Mouse (Mus musculus): Measurements from ENCODE around the gene Bnip2. TPM values are rescaled to one million over a fixed set of nuclear protein-coding genes. Genes with fewer than 3 reads are reported as not detected.

Bnip2 gene
- polyA plus RNA-seq, 1 experiment = 71.6 TPM

DNA sequence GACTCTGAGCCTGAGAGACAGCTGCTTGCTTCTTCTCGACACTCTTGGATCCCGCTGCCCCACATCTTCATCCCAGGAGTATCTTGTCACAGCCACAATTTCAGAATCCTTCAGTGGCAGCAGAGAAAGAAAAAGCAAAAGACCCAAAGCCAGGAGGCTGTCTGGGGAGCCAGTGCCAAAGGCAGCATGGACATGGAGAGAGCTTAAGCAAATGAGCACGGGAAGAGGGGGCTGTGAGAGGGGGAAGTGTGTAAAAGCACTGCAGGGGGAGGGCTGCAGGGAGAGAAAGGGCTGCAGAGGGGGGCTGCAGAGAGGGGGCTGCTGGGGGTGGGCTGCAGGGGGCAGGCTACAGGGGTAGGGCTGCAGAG lies 60.1 kb downstream of the Bnip2 start:
- DNase-seq (ENCODE audit: low read depth) = peak; percentile 62
- TF ChIP-seq CTCF (IDR thresholded peaks at IDR 0.05; ENCODE audit: borderline replicate concordance, extremely low read depth, insufficient read depth, insufficient read length) (no peak), POLR2A (IDR thresholded peaks at IDR 0.05; ENCODE audit: borderline replicate concordance, extremely low read depth, insufficient read depth, insufficient read length, poor library complexity, severe bottlenecking) (no peak)

DNA sequence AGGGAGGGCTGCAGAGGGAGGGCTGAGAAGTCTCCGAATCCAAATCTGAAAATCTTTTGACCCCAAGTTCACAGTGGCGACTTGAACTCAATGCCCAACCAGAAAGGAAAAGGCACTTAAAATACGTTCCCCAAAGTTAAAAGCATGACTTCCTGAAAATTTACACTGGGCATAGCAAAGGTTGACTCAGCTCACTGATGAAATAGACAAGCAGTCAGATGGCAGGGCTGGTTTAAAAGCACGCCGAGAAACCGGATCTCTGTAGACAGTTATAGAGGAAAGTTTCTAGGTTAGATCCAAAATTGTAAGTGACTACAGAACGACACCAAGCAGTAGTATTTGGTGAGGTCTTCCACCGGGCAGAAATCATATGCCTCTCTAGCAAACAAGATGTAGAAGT lies 60.6 kb downstream of the Bnip2 start:
- TF ChIP-seq POLR2A (IDR thresholded peaks at IDR 0.05; ENCODE audit: borderline replicate concordance, extremely low read depth, insufficient read depth, insufficient read length, poor library complexity, severe bottlenecking) = no peak
- TF ChIP-seq CTCF (IDR thresholded peaks at IDR 0.05; ENCODE audit: borderline replicate concordance, extremely low read depth, insufficient read depth, insufficient read length) = no peak
- DNase-seq (ENCODE audit: low read depth) = no peak

DNA sequence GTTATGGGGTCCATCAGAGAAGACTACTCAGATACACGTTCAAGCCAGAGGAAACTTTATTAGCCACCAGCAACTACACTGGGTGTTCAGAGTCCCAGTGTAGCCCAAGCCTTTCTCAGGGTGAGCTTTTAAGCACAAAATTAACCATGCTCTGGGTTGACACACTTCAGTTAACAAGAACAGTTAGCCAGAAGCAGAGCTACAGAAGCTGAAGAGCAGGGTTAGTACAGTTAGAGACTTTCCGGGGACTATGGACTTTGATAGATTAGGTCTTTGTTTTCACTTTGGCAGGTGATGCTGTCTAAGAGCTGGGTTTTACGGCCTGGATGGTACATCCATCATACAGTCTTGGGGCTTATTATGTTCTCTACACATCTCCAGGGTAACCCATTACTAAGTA lies 63.5 kb downstream of the Bnip2 start:
- DNase-seq (ENCODE audit: low read depth) = no peak
- TF ChIP-seq CTCF (IDR thresholded peaks at IDR 0.05; ENCODE audit: borderline replicate concordance, extremely low read depth, insufficient read depth, insufficient read length) (no peak), POLR2A (IDR thresholded peaks at IDR 0.05; ENCODE audit: borderline replicate concordance, extremely low read depth, insufficient read depth, insufficient read length, poor library complexity, severe bottlenecking) (no peak)

DNA sequence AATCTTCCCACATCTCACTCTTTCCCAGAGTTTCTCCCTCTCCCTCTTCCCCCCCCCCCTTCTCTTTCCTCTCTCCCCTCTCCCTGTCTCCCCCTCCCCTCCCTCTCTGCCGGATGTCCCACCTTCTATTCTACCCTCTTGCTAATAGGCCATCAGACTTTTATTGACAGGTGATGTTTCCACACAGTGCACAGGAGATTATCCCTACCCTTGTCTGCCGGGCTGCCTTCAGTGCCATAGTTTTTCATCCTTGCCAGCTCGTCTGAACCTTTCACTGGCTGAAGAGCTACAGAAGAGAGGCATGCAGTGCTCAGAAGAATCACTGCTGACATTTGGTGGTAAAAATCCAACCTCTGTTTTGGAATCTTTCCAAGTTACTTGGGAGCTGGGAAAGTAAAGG lies 64.1 kb downstream of the Bnip2 start:
- no peak for TF ChIP-seq POLR2A (IDR thresholded peaks at IDR 0.05; ENCODE audit: borderline replicate concordance, extremely low read depth, insufficient read depth, insufficient read length, poor library complexity, severe bottlenecking)
- no peak for TF ChIP-seq CTCF (IDR thresholded peaks at IDR 0.05; ENCODE audit: borderline replicate concordance, extremely low read depth, insufficient read depth, insufficient read length)
- DNase-seq (ENCODE audit: low read depth) = no peak

Other genes starting within 250 kb of the Bnip2 start
- gene Foxb1, start 228.5 kb upstream of the Bnip2 start, polyA plus RNA-seq (2012; rRNA removed) = 10.1 and 14.1 TPM in 2 replicates
- gene Gtf2a2, start 23.1 kb downstream of the Bnip2 start, polyA plus RNA-seq (2012; rRNA removed) = 103 and 126 TPM in 2 replicates
- not detected in 2 replicates for gene Gcnt3, start 48.6 kb downstream of the Bnip2 start, polyA plus RNA-seq (2012; rRNA removed)
- 3.1 and 5.0 TPM in 2 replicates for gene Fam81a, start 153.1 kb downstream of the Bnip2 start, polyA plus RNA-seq (2012; rRNA removed)
- gene Myo1e, start 217.9 kb downstream of the Bnip2 start, polyA plus RNA-seq (2012; rRNA removed) = 2.8 and 4.6 TPM in 2 replicates

Data from brain, embryonic 14.5 days (tissue).